Mouse (Mus musculus) myocyte (in vitro differentiated cells): ENCODE measurements around the gene Slc6a1.

Experiments
- POLR2A ChIP-seq: IDR thresholded peaks from one replicate; pipeline ENCODE4 v1.6.1; 2011; ENCODE audit warnings: low read depth, mild to moderate bottlenecking, control low read depth, moderate library complexity; ENCODE audit not compliant: insufficient read length
- USF1 ChIP-seq: IDR thresholded peaks from one replicate; pipeline ENCODE4 v1.6.1; 2011; ENCODE audit warnings: low read depth, mild to moderate bottlenecking, control low read depth, moderate library complexity

GRCm38 (mm10) chr6:114363740-114364139, 81.3 kb downstream of the Slc6a1 start:
- no peak for TF ChIP-seq POLR2A
- TF ChIP-seq USF1 = no peak
